Mouse (Mus musculus): ENCODE measurements around the gene Wdr4.

DNA sequence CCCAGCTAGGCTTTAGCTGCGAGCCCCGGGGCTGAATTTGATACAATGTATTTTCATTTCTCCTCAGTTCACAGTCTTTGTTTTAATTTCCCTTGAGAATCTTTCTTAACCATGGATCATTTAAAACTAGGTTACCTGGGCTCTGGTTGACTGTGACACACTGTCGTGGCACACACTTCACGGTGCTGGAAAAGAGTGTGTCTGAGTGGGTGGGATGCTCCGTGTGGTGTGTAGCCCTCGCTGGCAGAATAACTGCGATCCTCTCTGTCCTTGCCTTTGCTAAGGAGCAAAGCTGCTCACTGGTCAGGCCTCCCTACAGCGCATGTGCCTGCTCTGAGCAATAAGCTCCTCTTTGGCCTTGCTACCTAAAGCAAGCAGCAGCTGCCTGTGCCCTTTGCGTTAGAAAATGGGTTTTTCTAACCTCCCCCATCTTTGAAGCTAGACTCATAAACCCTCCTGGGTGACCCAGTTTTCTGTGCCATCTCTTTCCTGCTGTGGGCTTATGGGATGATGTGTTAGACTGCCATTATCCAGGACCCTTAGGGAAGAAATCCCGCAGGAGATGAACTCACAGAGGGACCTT is 33.1 kb downstream of the Wdr4 start:
- TF ChIP-seq CTCF (IDR thresholded peaks at IDR 0.05; ENCODE audit: control insufficient read depth, insufficient read depth, insufficient read length), result no peak
- TF ChIP-seq USF1 (IDR thresholded peaks at IDR 0.05; ENCODE audit: low read depth), result no peak
- TF ChIP-seq MYOG (IDR thresholded peaks at IDR 0.05; ENCODE audit: control insufficient read depth, extremely low read depth, insufficient read length), result no peak
- no peak for TF ChIP-seq MYOD1 (IDR thresholded peaks at IDR 0.05; ENCODE audit: control insufficient read depth, insufficient read length, low read depth)

All from C2C12 (cell line).